Mouse (Mus musculus) lung, postnatal 25 days (tissue): ENCODE data around the gene Olfr606.
"Not testable (repeated sequence)": the region's sequence is repeated elsewhere in the genome, so short reads cannot be mapped to it uniquely, and the experiment has no call there.

Experiments
- DNase-seq: peaks from one replicate; pipeline ENCODE4 v3.0.0; 2022; ENCODE audit warnings: low spot score

Gene Olfr606

GRCm38 (mm10) chr7:103448746-103449145 is at the start of gene Olfr606:
Olfr606 (plus strand) TSS chr7:103449046.
- no peak for DNase-seq

- not testable (repeated sequence) for DNase-seq
Measured at GRCm38 (mm10) chr7:103406521-103407055, 42.3 kb upstream of the Olfr606 start.

GRCm38 (mm10) chr7:103414772-103415171 is 34.1 kb upstream of the Olfr606 start, which contains the start of gene Usp17lc:
Usp17lc (plus strand) TSS chr7:103415072.
- DNase-seq: not testable (repeated sequence)

- no peak for DNase-seq
Measured at GRCm38 (mm10) chr7:103445339-103445738, 3.5 kb upstream of the Olfr606 start, which contains the start of gene Olfr605. Olfr605 (minus strand) TSS chr7:103445439.

- no peak for DNase-seq
Measured at GRCm38 (mm10) chr7:103460590-103460989, 11.7 kb downstream of the Olfr606 start.

- DNase-seq: no peak
Measured at GRCm38 (mm10) chr7:103469577-103469976, 20.7 kb downstream of the Olfr606 start, which contains the start of gene Olfr608. Olfr608 (plus strand) TSS chr7:103469877.

GRCm38 (mm10) chr7:103477106-103477505 is 28.3 kb downstream of the Olfr606 start:
- DNase-seq: not testable (repeated sequence)

- no peak for DNase-seq
Measured at GRCm38 (mm10) chr7:103497962-103498361, 49.1 kb downstream of the Olfr606 start, which contains the start of gene Olfr609. Olfr609 (minus strand) TSS chr7:103498062.
